ENCODE assay signal across 9 mouse cellular contexts in genomic region chr11:48806856-48807562, GRCm38 (mm10). TPM values are rescaled to one million over a fixed set of nuclear protein-coding genes. Genes with fewer than 3 reads are reported as not detected.
DNase-seq lines count a peak whose midpoint lies in the region; ATAC-seq lines count a peak whose summit lies in the region.
"Had no signal": no experiment of that assay in that cellular context is flagged by ENCODE, and none has a peak within 500 bp of the region (broad histone marks: within the 10 kb centered on the region; RNA-seq: fewer than 3 reads in every experiment).

No protein-coding gene starts in this region.

- H3K9ac ChIP-seq in intestine, embryonic 14.5 days (ENCODE audit: low read length) = no peak overlapping the region

- H3K27ac ChIP-seq in intestine, embryonic 14.5 days (ENCODE audit: low read depth) = no peak overlapping the region

- peaks cover 97% of the 10 kb centered on the region for H3K36me3 ChIP-seq in intestine, embryonic 14.5 days (ENCODE audit: control insufficient read depth, insufficient read depth, low read length)

- no peak overlapping the region for H3K4me3 ChIP-seq in intestine, embryonic 14.5 days (ENCODE audit: low read depth, low read length)
- H3K4me3 ChIP-seq: erythroblast, embryonic 14.5 days had no signal

- no peak overlapping the region for H3K4me2 ChIP-seq in intestine, embryonic 14.5 days (ENCODE audit: low read length)

- WGBS in intestine, embryonic 14.5 days = 55% methylated on average over 21 of the region's 21 CpGs

- peak; percentile 56 for DNase-seq in embryo, embryonic 10 days (ENCODE audit: low spot score)
- DNase-seq in embryo, embryonic 10.5 days (ENCODE audit: low spot score) = no peak
- peak; percentile 47 for DNase-seq in brain, adult 2 months (ENCODE audit: low read depth, low spot score)
- no peak for DNase-seq in intestine, embryonic 14.5 days (ENCODE audit: low spot score)
- no peak for DNase-seq in urinary bladder, postnatal 36 days (ENCODE audit: low spot score in 2 of 2)
- no peak for DNase-seq in ovary, adult 18-20 months (ENCODE audit: low spot score)
- DNase-seq in thymus, adult 18-20 months = no peak

- ATAC-seq in intestine, embryonic 14.5 days (replicated peaks; ENCODE audit: low FRiP score, low TSS enrichment, low read depth) = peak; percentile 61
- peak; percentile 38 for ATAC-seq in megakaryocyte progenitor cell, adult 5-6 weeks (replicated peaks; ENCODE audit: poor library complexity)

- H3K27me3 ChIP-seq in intestine, embryonic 14.5 days (replicated peaks; ENCODE audit: control insufficient read depth, insufficient read depth, low read length) = no peaks in the 10 kb centered on the region

- no peaks in the 10 kb centered on the region for H3K9me3 ChIP-seq in intestine, embryonic 14.5 days (ENCODE audit: control insufficient read depth, low read length)

- H3K4me1 ChIP-seq in intestine, embryonic 14.5 days (replicated peaks; ENCODE audit: control insufficient read depth, insufficient read depth, low read length) = peaks cover under 1% of the 10 kb centered on the region

RNA-seq across cellular contexts. Expression of gene Rack1, which starts 6.9 kb away (rescaled TPM):
- polyA plus RNA-seq in intestine, embryonic 14.5 days (2014; fragmentation: Nextera tagmentation; extraction: Ambion mirVana) = 1,049 and 1,145 TPM in 2 replicates
- 3,057 and 3,071 TPM in 2 replicates for total RNA-seq in megakaryocyte progenitor cell, adult 5-6 weeks (2015)
- 1,485 and 1,729 TPM in 2 replicates for total RNA-seq in megakaryocyte progenitor cell, adult 5-6 weeks (2017)

RNA-seq across cellular contexts. Expression of gene Trim41, which starts 10.1 kb away (rescaled TPM):
- 5.0 and 6.2 TPM in 2 replicates for polyA plus RNA-seq in intestine, embryonic 14.5 days (2014; fragmentation: Nextera tagmentation; extraction: Ambion mirVana)
- total RNA-seq in megakaryocyte progenitor cell, adult 5-6 weeks (2015) = 11.7 and 12.6 TPM in 2 replicates
- 63.3 and 72.7 TPM in 2 replicates for total RNA-seq in megakaryocyte progenitor cell, adult 5-6 weeks (2017)

RNA-seq across cellular contexts. Expression of gene Trim7, which starts 18.9 kb away (rescaled TPM):
- polyA plus RNA-seq in intestine, embryonic 14.5 days (2014; fragmentation: Nextera tagmentation; extraction: Ambion mirVana) = 1.4 and 1.5 TPM in 2 replicates
- 0.12 and 0.32 TPM in 2 replicates for total RNA-seq in megakaryocyte progenitor cell, adult 5-6 weeks (2015)
- 0.51 and 3.5 TPM in 2 replicates for total RNA-seq in megakaryocyte progenitor cell, adult 5-6 weeks (2017)
- polyA plus RNA-seq: erythroblast, embryonic 14.5 days had no signal

RNA-seq across cellular contexts. Expression of gene Gm12184, which starts 19.4 kb away (rescaled TPM):
- polyA plus RNA-seq in intestine, embryonic 14.5 days (2014; fragmentation: Nextera tagmentation; extraction: Ambion mirVana) = 3.9 and 4.1 TPM in 2 replicates
- 4.6 and 6.8 TPM in 2 replicates for total RNA-seq in megakaryocyte progenitor cell, adult 5-6 weeks (2015)
- 14.6 and 22.1 TPM in 2 replicates for total RNA-seq in megakaryocyte progenitor cell, adult 5-6 weeks (2017)

Comparison
In these comparisons a context has a peak if more than half of its experiments do, and no peak if none do; other contexts are left out.
1. DNase-seq: peak in embryo, embryonic 10 days (single experiment) and brain, adult 2 months (single experiment); none in embryo, embryonic 10.5 days (single experiment), intestine, embryonic 14.5 days (single experiment), urinary bladder, postnatal 36 days (0 of 2), ovary, adult 18-20 months (single experiment) and thymus, adult 18-20 months (0 of 2).